Mouse (Mus musculus): ENCODE results near the gene Lmntd1.

DNA sequence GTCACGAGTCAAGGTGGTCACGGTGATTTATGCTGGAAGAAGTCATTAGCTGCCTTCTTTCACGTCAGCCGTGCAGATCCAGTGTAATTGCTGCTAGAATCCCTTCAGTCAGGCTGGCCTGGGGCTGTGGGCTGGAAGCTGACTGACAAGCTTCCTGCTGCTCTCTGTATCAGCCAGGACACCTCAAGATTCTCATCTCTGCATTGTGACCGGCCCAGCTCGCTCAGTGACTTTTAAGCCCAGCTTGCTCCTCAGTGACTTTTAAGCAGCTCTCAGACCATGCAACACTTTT is 74.6 kb downstream of the Lmntd1 start:
- TF ChIP-seq CTCF (IDR thresholded peaks at IDR 0.05; ENCODE audit: borderline replicate concordance, insufficient read depth, low read length) (no peak), POLR2A (IDR thresholded peaks at IDR 0.05; ENCODE audit: low read depth, low read length) (no peak)

Data from embryonic fibroblast, embryonic 13.5 days (primary cell).